Mouse (Mus musculus): ENCODE measurements around the gene Ube2d3. TPM values are rescaled to one million over a fixed set of nuclear protein-coding genes. Genes with fewer than 3 reads are reported as not detected.
A peak's percentile ranks its signal among the peaks of the same experiment; 100 is the strongest.

Gene Ube2d3
- total RNA-seq (2021): 100 to 1,000 TPM; 239 to 248 TPM
- long read RNA-seq, experiment 1, transcript Ube2d3-210 (7 exons, 2,515 nt): minor isoform, 60 of 307 reads
- long read RNA-seq, experiment 1, transcript Ube2d3-212 (8 exons, 3,833 nt): major isoform, 182 of 307 reads
- long read RNA-seq, experiment 1, transcript Ube2d3-216 (8 exons, 738 nt): minor isoform, 9 of 307 reads
- long read RNA-seq, experiment 1, transcript Ube2d3-202 (8 exons, 2,504 nt): minor isoform, 37 of 307 reads
- long read RNA-seq, experiment 1, partial matches to known transcripts: 2 of 307 reads
- long read RNA-seq, experiment 1, other reads (novel, unspliced or antisense): 13 of 307 reads
- long read RNA-seq, experiment 2, transcript Ube2d3-212 (8 exons, 3,833 nt): major isoform, 146 of 238 reads
- long read RNA-seq, experiment 2, transcript Ube2d3-202 (8 exons, 2,504 nt): minor isoform, 34 of 238 reads
- long read RNA-seq, experiment 2, transcript Ube2d3-210 (7 exons, 2,515 nt): minor isoform, 33 of 238 reads
- long read RNA-seq, experiment 2, transcript Ube2d3-201 (8 exons, 1,512 nt): minor isoform, 5 of 238 reads
- long read RNA-seq, experiment 2, partial matches to known transcripts: 0 of 238 reads
- long read RNA-seq, experiment 2, other reads (novel, unspliced or antisense): 17 of 238 reads

DNA sequence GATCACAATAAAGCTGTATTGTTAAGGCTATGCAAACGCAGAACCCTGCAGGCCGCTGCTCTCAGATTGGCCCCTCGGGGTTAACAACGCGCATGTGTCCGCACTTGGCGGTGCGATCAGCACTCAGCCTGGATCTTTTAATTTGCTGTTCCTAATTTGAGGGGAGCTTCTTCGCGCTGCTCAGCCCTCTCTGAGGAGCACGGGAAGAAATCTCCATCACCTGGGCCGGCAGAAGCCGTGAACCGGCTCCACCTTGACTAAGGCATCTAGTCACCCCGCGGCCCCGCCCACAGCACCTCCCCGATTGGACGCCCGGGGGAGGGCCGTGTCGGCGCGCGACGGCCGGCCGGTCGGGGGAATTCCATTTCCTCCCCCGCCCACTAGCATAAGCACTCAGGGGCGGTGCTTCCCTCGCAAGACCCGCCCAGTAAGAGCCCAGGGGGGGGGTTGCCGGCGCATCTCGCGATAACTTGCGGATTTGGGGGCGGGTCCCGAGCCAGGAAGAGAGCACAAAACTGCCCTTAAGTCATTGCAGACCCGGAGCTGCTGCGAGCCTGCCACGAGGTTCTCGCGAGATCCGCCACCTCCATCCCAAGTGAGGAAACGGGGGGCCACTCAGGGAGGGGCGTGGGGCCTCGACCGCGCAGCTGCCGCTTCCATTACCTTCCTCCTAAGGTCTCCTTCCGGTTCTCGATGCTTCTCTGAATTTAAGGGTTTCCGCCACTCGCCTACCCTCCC, at the start of gene Ube2d3:
Ube2d3 (plus strand) TSS at position 392 of the 738 bp plus-strand sequence.
- peak; percentile 99 for DNase-seq (ENCODE audit: low spot score in 2 of 2)
- intact Hi-C loops (cut with DNase I): loop anchor here (1.0 to 10.0 kb wide), 2 partner anchors 15 to 277 kb away; partner anchors contain the start of gene Cisd2

DNA sequence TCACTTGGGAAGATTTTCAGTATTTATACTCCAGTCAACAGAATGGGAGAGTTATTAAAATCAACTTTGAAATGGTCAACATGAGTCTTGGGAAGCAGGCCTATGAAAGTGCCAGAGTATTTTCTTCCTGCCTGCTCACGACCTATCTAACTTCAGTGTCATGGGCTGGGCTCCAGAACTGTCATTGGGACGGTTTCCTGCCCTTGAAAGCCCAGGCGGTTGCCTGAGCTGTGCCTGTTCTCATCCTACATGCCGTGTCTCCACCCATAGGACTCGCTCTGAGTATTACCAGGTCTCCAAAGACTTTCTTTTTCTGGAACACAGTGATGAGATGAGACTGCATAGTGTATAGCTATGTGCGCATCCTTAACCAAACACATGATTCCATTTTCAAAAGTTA, 44.8 kb upstream of the Ube2d3 start:
- intact Hi-C loops (cut with DNase I): no loop called here
- DNase-seq (ENCODE audit: low spot score in 2 of 2): no peak

DNA sequence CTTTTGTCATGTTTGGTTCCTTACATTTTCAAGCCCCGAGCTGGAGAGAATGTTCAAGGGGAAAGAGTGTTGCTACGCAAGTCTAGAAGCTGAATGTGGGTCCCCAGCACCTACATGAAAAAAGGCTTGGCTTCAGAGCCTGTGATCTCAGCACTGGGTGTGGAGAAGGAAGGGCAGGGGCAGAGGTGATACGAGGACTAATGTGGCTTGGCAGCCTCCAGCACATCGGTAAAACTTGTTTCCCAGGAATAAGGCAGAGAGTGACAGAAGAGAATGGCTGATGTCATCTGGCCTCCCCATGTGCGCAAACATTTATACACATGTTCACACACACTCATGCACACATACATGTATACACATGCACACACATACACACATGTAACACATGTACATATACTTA, 42.9 kb upstream of the Ube2d3 start:
- no peak for DNase-seq (ENCODE audit: low spot score in 2 of 2)
- intact Hi-C loops (cut with DNase I): no loop called here

GRCm38 (mm10) chr3:135396081-135396480, 41.9 kb upstream of the Ube2d3 start:
- intact Hi-C loops (cut with DNase I): no loop called here
- DNase-seq (ENCODE audit: low spot score in 2 of 2): no peak

- intact Hi-C loops (cut with DNase I): no loop called here
- DNase-seq (ENCODE audit: low spot score in 2 of 2): no peak
Measured at GRCm38 (mm10) chr3:135397112-135397511, 40.8 kb upstream of the Ube2d3 start.

- intact Hi-C loops (cut with DNase I): loop anchor here (2.0 to 10.0 kb wide), 3 partner anchors 107 to 329 kb away; no protein-coding TSS in a partner anchor
- DNase-seq (ENCODE audit: low spot score in 2 of 2): peak; percentile 88 to 90
Measured at GRCm38 (mm10) chr3:135402201-135402658, 35.7 kb upstream of the Ube2d3 start.

DNA sequence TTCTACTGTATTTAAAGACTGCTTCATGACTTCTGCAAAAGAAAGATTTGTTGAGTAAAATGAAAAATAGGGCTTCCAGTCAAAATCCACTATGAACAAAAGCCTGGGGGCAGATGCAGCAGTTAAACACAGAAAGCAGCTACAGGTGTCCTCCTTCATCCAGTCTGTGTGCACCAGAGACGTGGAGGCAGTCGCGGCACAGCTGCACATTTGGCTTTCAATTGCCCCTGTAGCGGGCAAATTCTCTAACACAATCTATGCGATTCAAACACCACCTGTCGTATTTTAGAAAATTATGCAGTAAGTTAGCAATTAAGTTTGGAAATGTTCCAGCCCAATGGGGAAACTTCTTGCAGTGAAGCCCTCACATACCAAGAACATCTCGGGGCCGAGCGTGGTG, 34.7 kb upstream of the Ube2d3 start:
- DNase-seq (ENCODE audit: low spot score in 2 of 2): peak in 1 of 2 experiments; percentile 20
- intact Hi-C loops (cut with DNase I): loop anchor here (2.0 to 10.0 kb wide), 3 partner anchors 108 to 328 kb away; no protein-coding TSS in a partner anchor

DNA sequence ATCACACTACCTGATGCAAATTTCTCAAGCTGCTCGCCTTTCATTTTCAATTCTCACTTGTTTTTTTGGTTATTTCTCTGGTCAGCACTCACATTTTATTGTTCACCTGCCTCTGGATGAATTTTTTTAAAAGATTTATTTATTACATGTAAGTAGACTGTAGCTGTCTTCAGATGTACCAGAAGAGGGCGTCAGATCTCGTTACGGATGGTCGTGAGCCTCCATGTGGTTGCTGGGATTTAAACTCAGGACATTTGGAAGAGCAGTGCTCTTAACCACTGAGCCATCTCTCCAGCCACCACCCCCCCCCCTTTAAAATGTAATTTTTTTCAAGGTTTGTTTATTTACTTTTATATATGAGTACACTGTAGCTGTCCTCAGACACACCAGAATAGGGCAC, 34.1 kb upstream of the Ube2d3 start:
- DNase-seq (ENCODE audit: low spot score in 2 of 2): no peak
- intact Hi-C loops (cut with DNase I): loop anchor here (2.0 to 10.0 kb wide), 3 partner anchors 109 to 327 kb away; no protein-coding TSS in a partner anchor

DNA sequence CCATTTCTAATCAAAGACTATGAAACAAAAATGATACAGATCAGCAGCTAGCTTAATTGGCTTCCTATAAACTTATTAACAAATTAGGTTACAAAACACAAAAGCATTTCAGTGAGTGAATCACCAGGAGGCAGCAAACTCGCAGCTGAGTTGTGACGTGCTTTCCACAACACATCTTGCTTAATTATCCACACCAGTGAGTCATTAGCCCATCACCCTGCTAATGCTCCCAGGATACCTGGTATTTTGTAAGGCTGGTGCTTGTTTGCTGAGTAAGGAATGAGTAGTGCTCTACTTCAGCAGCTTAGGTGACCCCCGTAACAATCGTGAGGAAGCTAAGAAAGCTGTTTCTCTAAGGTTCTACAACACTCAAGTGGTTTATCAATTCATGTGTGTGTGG, 33.4 kb upstream of the Ube2d3 start:
- intact Hi-C loops (cut with DNase I): loop anchor here (5.0 to 10.0 kb wide), 2 partner anchors 110 to 178 kb away; no protein-coding TSS in a partner anchor
- DNase-seq (ENCODE audit: low spot score in 2 of 2): no peak

DNA sequence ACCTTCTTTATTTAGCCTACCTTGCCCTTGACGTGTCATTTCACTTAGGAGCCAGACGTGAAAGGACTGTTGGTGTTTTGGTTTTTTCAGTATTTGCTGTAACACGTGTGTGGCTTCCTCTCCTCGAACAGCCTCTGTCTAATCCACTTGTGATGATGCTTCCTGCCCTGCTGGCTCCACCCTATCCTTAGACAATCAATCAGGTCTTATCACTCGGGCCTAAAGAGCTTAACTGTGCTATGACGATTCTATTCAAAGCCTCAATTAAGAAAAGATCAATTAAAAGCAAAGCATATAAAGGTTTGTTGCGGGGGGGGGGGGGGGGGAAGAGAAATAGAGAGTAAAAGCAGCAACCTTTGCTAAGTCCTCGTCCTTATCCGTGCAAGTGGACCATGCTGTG, 30.6 kb upstream of the Ube2d3 start:
- intact Hi-C loops (cut with DNase I): loop anchor here (10.0 kb wide), 1 partner anchor 113 kb away; no protein-coding TSS in a partner anchor

GRCm38 (mm10) chr3:135409219-135409618, 28.7 kb upstream of the Ube2d3 start:
- intact Hi-C loops (cut with DNase I): loop anchor here (10.0 kb wide), 1 partner anchor 114 kb away; no protein-coding TSS in a partner anchor
- DNase-seq (ENCODE audit: low spot score in 2 of 2): no peak

More for the DNA sequence above, 30.6 kb upstream of the Ube2d3 start:
- no peak for DNase-seq (ENCODE audit: low spot score in 2 of 2)

- DNase-seq (ENCODE audit: low spot score in 2 of 2): no peak
Measured at GRCm38 (mm10) chr3:135411056-135411455, 26.9 kb upstream of the Ube2d3 start.

GRCm38 (mm10) chr3:135411824-135412223, 26.1 kb upstream of the Ube2d3 start:
- no peak for DNase-seq (ENCODE audit: low spot score in 2 of 2)
- intact Hi-C loops (cut with DNase I): no loop called here

More at GRCm38 (mm10) chr3:135411056-135411455, 26.9 kb upstream of the Ube2d3 start:
- intact Hi-C loops (cut with DNase I): no loop called here

GRCm38 (mm10) chr3:135417245-135417644, 20.7 kb upstream of the Ube2d3 start:
- intact Hi-C loops (cut with DNase I): no loop called here
- no peak for DNase-seq (ENCODE audit: low spot score in 2 of 2)

- no peak for DNase-seq (ENCODE audit: low spot score in 2 of 2)
Measured at GRCm38 (mm10) chr3:135417799-135418198, 20.1 kb upstream of the Ube2d3 start.

DNA sequence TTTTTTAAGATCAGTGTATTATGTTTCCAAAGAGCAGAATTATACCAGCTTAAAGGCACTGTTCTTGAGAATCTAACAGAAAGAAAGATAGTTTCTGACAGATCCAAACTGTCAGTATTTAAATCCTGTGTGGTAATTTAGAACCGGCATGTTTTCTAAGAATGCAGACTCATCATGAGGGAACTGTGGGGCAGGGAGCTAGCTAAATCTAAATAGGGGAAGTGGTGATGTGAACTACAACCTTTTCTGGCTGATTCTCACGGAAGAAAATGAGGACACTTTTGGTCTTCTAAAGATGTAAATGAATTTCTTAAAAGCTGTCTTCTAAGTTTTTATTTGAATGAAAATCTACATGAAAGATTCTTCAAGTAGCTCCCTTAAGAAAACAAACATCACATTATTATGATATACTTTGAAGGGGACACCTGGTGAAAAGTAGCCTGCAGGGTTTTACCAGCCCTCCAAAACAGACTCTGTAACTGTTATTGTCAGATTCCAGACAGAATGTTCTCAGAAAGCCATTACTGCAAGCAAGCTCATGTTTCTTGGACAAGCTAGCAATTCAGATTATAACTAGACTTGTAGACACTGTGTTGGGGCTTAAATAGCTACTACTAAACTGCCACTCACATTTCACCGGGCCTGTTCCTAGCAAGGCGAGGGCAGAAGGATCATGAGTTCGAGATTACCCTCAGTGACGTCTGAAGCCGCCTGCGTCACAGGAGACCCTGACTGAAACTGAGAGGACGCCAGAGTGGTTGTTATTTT, 17.2 kb upstream of the Ube2d3 start:
- DNase-seq (ENCODE audit: low spot score in 2 of 2): no peak
- intact Hi-C loops (cut with DNase I): no loop called here

More at GRCm38 (mm10) chr3:135417799-135418198, 20.1 kb upstream of the Ube2d3 start:
- intact Hi-C loops (cut with DNase I): no loop called here

- intact Hi-C loops (cut with DNase I): no loop called here
- DNase-seq (ENCODE audit: low spot score in 2 of 2): no peak
Measured at GRCm38 (mm10) chr3:135421310-135421594, 16.7 kb upstream of the Ube2d3 start.

DNA sequence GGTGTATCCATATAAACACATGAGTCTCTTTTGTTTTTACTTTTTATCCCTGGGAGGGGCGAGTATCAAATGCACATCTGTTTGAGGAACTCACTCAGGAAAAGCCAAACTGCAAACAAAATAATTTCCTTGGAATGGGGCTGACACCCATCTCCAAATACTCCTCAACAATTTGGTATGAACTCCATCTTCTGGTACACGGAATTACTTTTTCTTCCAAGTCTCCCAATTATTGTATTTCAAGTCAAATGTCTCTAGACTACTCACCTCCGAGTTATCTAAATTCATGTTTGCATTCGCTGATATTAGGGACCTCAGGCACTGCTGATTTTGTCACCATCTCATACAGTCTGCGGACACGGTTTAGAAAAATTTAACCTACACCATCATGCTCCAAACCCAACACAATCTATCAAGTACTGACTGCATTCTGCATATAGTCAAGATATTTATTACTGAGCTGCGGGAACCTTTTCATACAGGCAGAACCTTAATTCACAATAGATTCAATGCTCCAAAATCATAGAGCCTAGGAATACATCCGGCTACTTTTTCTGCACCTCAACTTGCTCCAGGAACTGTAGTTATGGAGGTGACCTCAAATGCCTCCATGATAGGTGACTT, 15.6 kb upstream of the Ube2d3 start:
- no peak for DNase-seq (ENCODE audit: low spot score in 2 of 2)
- intact Hi-C loops (cut with DNase I): no loop called here

All from left cerebral cortex, postnatal 14 days (tissue).